Mouse (Mus musculus): Measurements from ENCODE around the gene Asap2. TPM values are rescaled to one million over a fixed set of nuclear protein-coding genes. Genes with fewer than 3 reads are reported as not detected.
A peak's percentile ranks its signal among the peaks of the same experiment; 100 is the strongest.

Gene Asap2
- total RNA-seq, 2 experiments from 2014 or later, result 3.0 to 4.5 TPM

- peak; percentile 73 for ATAC-seq (replicated peaks; ENCODE audit: low FRiP score, low TSS enrichment, poor library complexity, severe bottlenecking)
Measured at GRCm38 (mm10) chr12:21130274-21130823, 140.1 kb downstream of the Asap2 start.

- no peak for ATAC-seq (replicated peaks; ENCODE audit: low FRiP score, low TSS enrichment, poor library complexity, severe bottlenecking)
Measured at GRCm38 (mm10) chr12:21132537-21132936, 142.3 kb downstream of the Asap2 start.

GRCm38 (mm10) chr12:21133031-21133430, 142.8 kb downstream of the Asap2 start:
- no peak for ATAC-seq (replicated peaks; ENCODE audit: low FRiP score, low TSS enrichment, poor library complexity, severe bottlenecking)

- no peak for ATAC-seq (replicated peaks; ENCODE audit: low FRiP score, low TSS enrichment, poor library complexity, severe bottlenecking)
Measured at GRCm38 (mm10) chr12:21133972-21134859, 144.0 kb downstream of the Asap2 start.

GRCm38 (mm10) chr12:21135651-21136461, 145.6 kb downstream of the Asap2 start:
- no peak for ATAC-seq (replicated peaks; ENCODE audit: low FRiP score, low TSS enrichment, poor library complexity, severe bottlenecking)

- no peak for ATAC-seq (replicated peaks; ENCODE audit: low FRiP score, low TSS enrichment, poor library complexity, severe bottlenecking)
Measured at GRCm38 (mm10) chr12:21136462-21136751, 146.1 kb downstream of the Asap2 start.

GRCm38 (mm10) chr12:21139560-21139959, 149.3 kb downstream of the Asap2 start:
- no peak for ATAC-seq (replicated peaks; ENCODE audit: low FRiP score, low TSS enrichment, poor library complexity, severe bottlenecking)

GRCm38 (mm10) chr12:21140153-21140552, 149.9 kb downstream of the Asap2 start:
- ATAC-seq (replicated peaks; ENCODE audit: low FRiP score, low TSS enrichment, poor library complexity, severe bottlenecking), result no peak

- ATAC-seq (replicated peaks; ENCODE audit: low FRiP score, low TSS enrichment, poor library complexity, severe bottlenecking), result peak; percentile 56
Measured at GRCm38 (mm10) chr12:21140741-21141308, 150.6 kb downstream of the Asap2 start.

- ATAC-seq (replicated peaks; ENCODE audit: low FRiP score, low TSS enrichment, poor library complexity, severe bottlenecking), result no peak
Measured at GRCm38 (mm10) chr12:21141691-21142300, 151.5 kb downstream of the Asap2 start.

- no peak for ATAC-seq (replicated peaks; ENCODE audit: low FRiP score, low TSS enrichment, poor library complexity, severe bottlenecking)
Measured at GRCm38 (mm10) chr12:21142489-21143254, 152.4 kb downstream of the Asap2 start.

- peak; percentile 87 for ATAC-seq (replicated peaks; ENCODE audit: low FRiP score, low TSS enrichment, poor library complexity, severe bottlenecking)
Measured at GRCm38 (mm10) chr12:21144602-21145001, 154.3 kb downstream of the Asap2 start.

- ATAC-seq (replicated peaks; ENCODE audit: low FRiP score, low TSS enrichment, poor library complexity, severe bottlenecking), result peak; percentile 23; the same call in 1 of the 2 replicates
Measured at GRCm38 (mm10) chr12:21145050-21145449, 154.8 kb downstream of the Asap2 start.

GRCm38 (mm10) chr12:21146826-21147225, 156.6 kb downstream of the Asap2 start:
- no peak for ATAC-seq (replicated peaks; ENCODE audit: low FRiP score, low TSS enrichment, poor library complexity, severe bottlenecking)

GRCm38 (mm10) chr12:21153279-21153707, 163.0 kb downstream of the Asap2 start:
- no peak for ATAC-seq (replicated peaks; ENCODE audit: low FRiP score, low TSS enrichment, poor library complexity, severe bottlenecking)

- ATAC-seq (replicated peaks; ENCODE audit: low FRiP score, low TSS enrichment, poor library complexity, severe bottlenecking), result no peak
Measured at GRCm38 (mm10) chr12:21155062-21155461, 164.8 kb downstream of the Asap2 start.

- no peak for ATAC-seq (replicated peaks; ENCODE audit: low FRiP score, low TSS enrichment, poor library complexity, severe bottlenecking)
Measured at GRCm38 (mm10) chr12:21159304-21159703, 169.0 kb downstream of the Asap2 start.

- no peak for ATAC-seq (replicated peaks; ENCODE audit: low FRiP score, low TSS enrichment, poor library complexity, severe bottlenecking)
Measured at GRCm38 (mm10) chr12:21160327-21160828, 170.1 kb downstream of the Asap2 start.

- ATAC-seq (replicated peaks; ENCODE audit: low FRiP score, low TSS enrichment, poor library complexity, severe bottlenecking), result peak; percentile 84
Measured at GRCm38 (mm10) chr12:21161841-21162240, 171.6 kb downstream of the Asap2 start.
